Mouse (Mus musculus): ENCODE results near the gene Trpd52l3.

DNA sequence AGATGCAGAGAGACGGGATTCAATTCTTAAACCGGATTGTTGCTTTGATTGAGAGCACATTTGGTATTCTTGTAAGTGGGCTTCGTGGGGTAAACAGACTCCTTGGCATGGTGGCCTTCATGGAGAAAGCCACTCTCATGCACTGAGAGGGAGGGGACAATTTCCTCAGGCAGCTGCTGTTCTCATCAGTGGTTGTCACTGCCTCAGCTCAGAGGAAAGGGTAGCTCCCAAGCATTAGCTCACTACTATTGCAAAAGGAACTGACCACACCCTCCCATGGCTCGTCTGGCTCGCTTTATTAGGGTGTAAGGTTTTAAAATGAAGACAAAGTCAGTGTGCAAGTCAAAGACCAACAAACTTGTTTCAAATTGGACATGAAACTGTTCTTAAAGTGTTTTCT, 30.2 kb upstream of the Trpd52l3 start:
- TF ChIP-seq FLI1 (IDR thresholded peaks at IDR 0.05; ENCODE audit: low read length) (no peak), GATA1 (IDR thresholded peaks at IDR 0.05; ENCODE audit: borderline replicate concordance, low read length) (no peak)

Measured in megakaryocyte, embryonic 14.5 days (primary cell).